Mouse (Mus musculus) bone marrow, adult 2 months (tissue): ENCODE results near the gene Gm49321. TPM values are rescaled to one million over a fixed set of nuclear protein-coding genes. Genes with fewer than 3 reads are reported as not detected.

Source experiments
- H3K27ac ChIP-seq: fragments of 200-500 bp; 2 replicates; pipeline ENCODE4 v1.5.1; 2012; ENCODE audit warnings: low read depth, mild to moderate bottlenecking, control low read depth, inconsistent platforms, low read length; ENCODE audit not compliant: control insufficient read depth, poor library complexity, insufficient read depth
- H3K4me1 ChIP-seq: fragments of 200-500 bp; 2 replicates; pipeline ENCODE4 v1.6.1; 2011; ENCODE audit warnings: low read length; ENCODE audit not compliant: control insufficient read depth, insufficient read depth
- H3K4me3 ChIP-seq: fragments of 200-500 bp; replicated peaks from 2 replicates; pipeline ENCODE3; 2011; ENCODE audit warnings: mild to moderate bottlenecking, low read depth, low read length, control low read depth; ENCODE audit not compliant: control insufficient read depth
- CTCF ChIP-seq: fragments of 200-500 bp; IDR thresholded peaks from 2 replicates; pipeline ENCODE4 v1.5.1; 2011; ENCODE audit warnings: low read length, control low read depth; ENCODE audit not compliant: control insufficient read depth, insufficient read depth
- POLR2A ChIP-seq: fragments of 200-500 bp; IDR thresholded peaks from 2 replicates; pipeline ENCODE4 v1.6.1; 2011; ENCODE audit warnings: low read depth, mild to moderate bottlenecking, control low read depth, low read length, borderline replicate concordance; ENCODE audit not compliant: control insufficient read depth
- WGBS: fragments of 180-500 bp; shearing (Covaris S2); methylation state at CpG from one replicate; pipeline ENCODE4 v1.1.7; 2018; 5-methylcytosine and 5-hydroxymethylcytosine counted together
- polyA plus RNA-seq: library from polyadenylated mRNA; stranded (reverse); fragments of >200 nt; gene quantifications from 2 replicates; pipeline ENCODE4 v1.2.4, GENCODE M21; 2011; ENCODE audit warnings: low replicate concordance; ENCODE audit not compliant: missing spikeins, insufficient read depth, insufficient read length

Gene Gm49321
- polyA plus RNA-seq, 1 experiment, result not detected

DNA sequence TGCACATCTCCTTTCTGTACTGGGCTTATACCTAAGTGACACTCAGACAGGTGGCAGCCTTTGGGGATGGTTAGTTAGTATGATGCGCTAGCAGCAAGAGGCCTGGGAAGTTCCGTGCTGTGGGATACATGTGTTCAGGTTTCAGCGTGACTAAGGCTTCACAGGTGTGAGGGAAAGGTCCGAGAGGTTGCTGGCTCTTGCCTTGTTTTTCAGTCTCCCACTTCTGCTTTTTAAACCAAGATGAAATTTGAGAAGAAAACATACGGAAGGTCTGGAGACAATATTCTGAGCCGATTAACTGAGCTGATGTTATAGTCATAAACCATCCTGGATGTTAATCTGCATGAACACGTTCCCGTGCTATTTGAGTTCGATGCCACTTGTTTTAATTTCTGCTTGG, 65.0 kb downstream of the Gm49321 start:
- Histone ChIP-seq H3K27ac (no peak overlapping the region), H3K4me3 (no peak overlapping the region), H3K4me1 (no peaks in the 10 kb centered on the region)
- 55% methylated on average over 9 of the region's 9 CpGs for WGBS
- TF ChIP-seq POLR2A (no peak), CTCF (no peak)

DNA sequence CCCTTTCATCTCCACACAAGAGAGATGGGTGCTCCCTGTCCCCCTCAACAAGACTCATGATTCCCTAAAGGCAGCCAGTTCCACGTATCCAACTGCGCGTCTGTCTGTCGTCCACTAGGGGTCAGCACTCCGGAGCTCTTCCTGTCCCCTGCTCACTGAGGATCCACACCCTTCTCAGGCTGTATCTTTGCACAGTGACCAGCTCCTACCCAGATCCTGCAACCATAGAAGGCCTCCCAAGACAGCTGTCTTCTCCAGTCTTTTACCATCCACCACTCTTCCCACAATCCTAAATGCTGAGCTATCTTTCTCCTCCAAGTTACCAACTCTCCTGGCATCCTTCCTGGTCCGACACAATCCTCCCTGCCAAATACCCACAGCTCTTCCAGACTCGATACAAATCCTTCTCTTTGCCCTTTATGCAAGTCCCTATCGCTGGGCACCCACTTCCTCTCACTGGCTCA, 72.0 kb downstream of the Gm49321 start:
- no peak overlapping the region for H3K4me3 ChIP-seq
- WGBS, result 19% methylated on average over 8 of the region's 8 CpGs
- TF ChIP-seq POLR2A (no peak), CTCF (peak; percentile 85)
- no peaks in the 10 kb centered on the region for H3K4me1 ChIP-seq
- H3K27ac ChIP-seq, result no peak overlapping the region

DNA sequence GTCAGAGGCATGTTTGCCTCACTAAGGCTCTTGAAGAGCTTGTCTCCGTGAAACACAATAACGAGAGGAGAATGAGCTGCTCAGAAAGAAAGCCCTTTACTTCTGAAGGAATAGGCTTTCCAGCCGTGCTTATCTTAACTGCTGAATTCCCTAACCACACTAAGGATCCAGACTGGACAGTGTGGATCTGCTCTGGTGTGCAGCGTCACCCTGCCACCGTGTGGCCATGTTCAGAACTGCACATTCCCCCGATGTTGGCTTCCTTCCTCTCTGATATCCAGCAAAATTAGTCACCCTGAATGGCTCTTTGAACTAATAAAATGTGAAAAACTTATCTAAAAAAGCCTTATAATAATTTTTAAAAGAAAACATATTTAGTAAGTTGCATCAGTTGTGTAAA, 76.3 kb downstream of the Gm49321 start:
- peak; percentile 93 for TF ChIP-seq CTCF
- TF ChIP-seq POLR2A, result no peak
- no peak overlapping the region for H3K27ac ChIP-seq
- no peaks in the 10 kb centered on the region for H3K4me1 ChIP-seq
- H3K4me3 ChIP-seq, result no peak overlapping the region
- WGBS, result 3% methylated on average over 6 of the region's 6 CpGs

DNA sequence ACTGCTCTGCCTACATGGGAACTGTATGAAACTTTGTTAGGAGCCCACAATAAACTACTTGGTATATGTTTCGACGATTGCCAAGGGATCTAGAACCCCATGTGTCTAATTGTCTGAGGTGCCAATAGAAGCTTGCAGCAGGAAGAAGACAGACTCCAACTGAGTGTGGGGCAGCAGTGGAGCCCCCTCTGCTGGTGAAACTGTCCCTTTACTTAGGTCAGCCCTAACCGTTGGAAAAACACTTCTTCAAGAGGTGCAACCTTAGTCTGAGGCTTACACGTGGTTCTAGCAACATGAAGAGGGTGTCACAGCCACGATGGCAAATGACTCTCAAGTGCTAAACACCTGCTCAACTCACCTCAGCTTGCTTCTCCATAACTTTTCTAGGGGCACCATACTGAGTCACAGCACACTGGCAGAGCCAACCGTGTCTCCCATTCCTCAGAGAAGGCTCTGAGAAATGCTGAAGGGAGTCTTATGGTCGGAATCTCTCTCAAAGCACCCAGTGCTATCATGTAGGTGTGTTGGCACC, 77.4 kb downstream of the Gm49321 start:
- H3K4me1 ChIP-seq, result no peaks in the 10 kb centered on the region
- no peak overlapping the region for H3K27ac ChIP-seq
- WGBS, result 49% methylated on average over 7 of the region's 7 CpGs
- no peak overlapping the region for H3K4me3 ChIP-seq
- no peak for TF ChIP-seq POLR2A
- peak; percentile 42; the same call in 1 of the 2 replicates for TF ChIP-seq CTCF

DNA sequence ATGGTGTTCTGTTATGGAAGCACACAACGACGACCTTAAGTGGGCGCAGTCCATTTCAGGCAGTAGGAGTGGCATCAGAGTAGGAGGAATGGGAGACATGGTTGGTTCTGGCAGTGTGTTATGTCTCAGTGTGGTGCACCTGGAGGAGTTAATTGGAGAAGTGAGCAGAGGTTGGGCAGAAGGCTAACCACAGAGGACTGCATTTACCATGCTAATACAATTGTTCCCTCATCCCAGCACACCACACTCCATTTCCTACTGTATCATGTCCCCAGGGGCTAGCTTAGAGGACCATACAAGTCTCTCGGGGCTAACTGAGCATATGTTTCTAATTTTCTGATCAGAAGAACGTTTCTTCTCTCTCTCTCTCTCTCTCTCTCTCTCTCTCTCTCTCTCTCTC, 78.0 kb downstream of the Gm49321 start:
- 69% methylated on average over 5 of the region's 5 CpGs for WGBS
- Histone ChIP-seq H3K4me1 (no peaks in the 10 kb centered on the region), H3K27ac (no peak overlapping the region), H3K4me3 (no peak overlapping the region)
- TF ChIP-seq POLR2A (no peak), CTCF (no peak)

Other genes starting within 250 kb of the Gm49321 start
- 4.4 and 10.4 TPM in 2 replicates for gene Hif1a, start 36.3 kb upstream of the Gm49321 start, polyA plus RNA-seq
- 4.5 and 8.0 TPM in 2 replicates for gene Snapc1, start 26.8 kb downstream of the Gm49321 start, polyA plus RNA-seq
- not detected in 2 replicates for gene Syt16, start 60.0 kb downstream of the Gm49321 start, polyA plus RNA-seq